Mouse (Mus musculus) heart, postnatal 0 days (tissue): ENCODE data around the gene Gm11595. TPM values are rescaled to one million over a fixed set of nuclear protein-coding genes. Genes with fewer than 3 reads are reported as not detected.
"Not testable (repeated sequence)": the region's sequence is repeated elsewhere in the genome, so short reads cannot be mapped to it uniquely, and the experiment has no call there.

Experiments
- ATAC-seq: fragments of 200-750 bp; cut with Nextera tagmentation; 2 replicates; pipeline ENCODE4 v1.8.0; 2017; ENCODE audit warnings: low read depth, moderate number of reproducible peaks, moderate library complexity; ENCODE audit not compliant: insufficient read depth
- DNase-seq: peaks from one replicate; pipeline ENCODE4 v3.0.0-alpha.2; 2016; ENCODE audit warnings: low spot score
- H3K27ac ChIP-seq: fragments of 300-500 bp; sonication (generic); 2 replicates; pipeline ENCODE4 v1.5.1; 2014; ENCODE audit warnings: low read depth, mild to moderate bottlenecking
- H3K27me3 ChIP-seq: fragments of 300-500 bp; sonication (generic); 2 replicates; pipeline ENCODE4 v1.6.1; 2014; ENCODE audit warnings: low read length, mixed read lengths; ENCODE audit not compliant: control insufficient read depth, insufficient read depth
- H3K36me3 ChIP-seq: fragments of 300-500 bp; sonication (generic); replicated peaks from 2 replicates; pipeline ENCODE4 v1.6.1; 2014; ENCODE audit warnings: low read length, mixed read lengths; ENCODE audit not compliant: control insufficient read depth, insufficient read depth
- H3K4me1 ChIP-seq: fragments of 300-500 bp; sonication (generic); 2 replicates; pipeline ENCODE4 v1.6.1; 2014; ENCODE audit warnings: antibody characterized with exemption; ENCODE audit not compliant: control insufficient read depth, insufficient read depth
- H3K4me2 ChIP-seq: fragments of 300-500 bp; sonication (generic); 2 replicates; pipeline ENCODE4 v1.6.1; 2014; ENCODE audit warnings: low read depth, mild to moderate bottlenecking, low read length, moderate library complexity
- H3K4me3 ChIP-seq: fragments of 300-500 bp; sonication (generic); 2 replicates; pipeline ENCODE4 v1.5.1; 2014; ENCODE audit warnings: low read depth, low read length
- H3K9ac ChIP-seq: fragments of 300-500 bp; sonication (generic); replicated peaks from 2 replicates; pipeline ENCODE4 v1.6.1; 2014; ENCODE audit warnings: low read depth, low read length, mixed read lengths
- H3K9me3 ChIP-seq: fragments of 300-500 bp; sonication (generic); replicated peaks from 2 replicates; pipeline ENCODE4 v1.6.1; 2016; ENCODE audit warnings: low read length; ENCODE audit not compliant: control insufficient read depth
- CTCF ChIP-seq: IDR thresholded peaks from 2 replicates; pipeline ENCODE4 v1.5.1; 2016; ENCODE audit warnings: antibody characterized with exemption, control low read depth, low read depth
- EP300 ChIP-seq: IDR thresholded peaks from 2 replicates; pipeline ENCODE4 v1.6.1; 2016; ENCODE audit warnings: antibody characterized with exemption, low read depth
- WGBS: fragments of 180-500 bp; shearing (Covaris S2); extraction: QIAGEN DNeasy Blood & Tissue Kit; methylation state at CpG from one replicate; pipeline ENCODE4 v1.1.7; 2014; 5-methylcytosine and 5-hydroxymethylcytosine counted together
- polyA plus RNA-seq: library from polyadenylated mRNA; unstranded; fragments of >200 nt; fragmentation: Nextera tagmentation; extraction: Ambion mirVana; gene quantifications from 2 replicates; pipeline ENCODE4 v1.2.1, GENCODE M21; 2015
- total RNA-seq: library from RNA; depleted of rRNA; stranded (reverse); fragments of >200 nt; gene quantifications from 2 replicates; pipeline ENCODE4 v1.2.3, GENCODE M21; 2014; ENCODE audit warnings: low replicate concordance; rRNA removed

The Gm11595 gene
- total RNA-seq (not detected in 2 replicates), polyA plus RNA-seq (not detected in 2 replicates)

DNA sequence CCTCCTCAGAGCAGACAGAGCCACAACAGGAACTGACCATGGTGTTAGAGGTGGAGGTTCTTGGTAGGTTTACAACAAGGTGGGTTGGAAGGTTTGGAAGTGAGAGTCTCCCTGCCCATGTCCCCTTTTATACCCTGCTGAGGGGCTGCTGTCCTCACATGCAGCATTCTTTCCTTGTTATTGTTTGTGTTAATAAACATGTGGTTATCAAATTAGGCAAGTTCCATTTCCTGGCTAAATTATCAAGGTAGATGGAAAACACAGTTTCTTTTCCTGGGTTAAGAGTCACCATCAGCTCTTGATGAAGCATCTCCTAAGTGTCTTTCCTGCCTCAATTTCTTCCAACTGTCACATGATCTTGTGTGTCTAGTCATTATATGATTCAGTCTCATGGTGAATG is at the start of gene Gm11595:
Gm11595 (minus strand) TSS at position 101 of the 400 bp plus-strand sequence.
- H3K9ac ChIP-seq, DNase-seq, H3K27ac ChIP-seq, H3K9me3 ChIP-seq, H3K4me3 ChIP-seq, H3K36me3 ChIP-seq, H3K4me2 ChIP-seq, H3K4me1 ChIP-seq, H3K27me3 ChIP-seq, ATAC-seq: not testable (repeated sequence)

DNA sequence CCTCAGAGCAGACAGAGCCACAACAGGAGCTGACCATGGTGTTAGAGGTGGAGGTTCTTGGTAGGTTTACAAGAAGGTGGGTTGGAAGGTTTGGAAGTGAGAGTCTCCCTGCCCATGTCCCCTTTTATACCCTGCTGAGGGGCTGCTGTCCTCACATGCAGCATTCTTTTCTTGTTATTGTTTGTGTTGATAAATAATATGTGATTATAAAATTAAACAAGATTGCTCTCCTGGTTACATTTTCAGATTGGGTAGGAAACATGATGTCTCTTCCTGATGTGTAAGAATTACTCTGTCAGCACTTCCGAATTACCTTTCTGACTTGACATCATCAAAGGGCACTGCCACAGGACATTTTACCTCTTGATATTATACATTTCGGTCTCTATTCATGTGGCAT is 42.9 kb upstream of the Gm11595 start, which contains the start of gene Gm11564:
Gm11564 (minus strand) TSS at position 101 of the 400 bp plus-strand sequence.
- H3K4me3 ChIP-seq, H3K36me3 ChIP-seq, H3K9me3 ChIP-seq, H3K4me2 ChIP-seq, H3K9ac ChIP-seq, ATAC-seq, H3K27me3 ChIP-seq, DNase-seq, H3K4me1 ChIP-seq, H3K27ac ChIP-seq: not testable (repeated sequence)
- WGBS: 69% methylated on average over 2 of the region's 2 CpGs

DNA sequence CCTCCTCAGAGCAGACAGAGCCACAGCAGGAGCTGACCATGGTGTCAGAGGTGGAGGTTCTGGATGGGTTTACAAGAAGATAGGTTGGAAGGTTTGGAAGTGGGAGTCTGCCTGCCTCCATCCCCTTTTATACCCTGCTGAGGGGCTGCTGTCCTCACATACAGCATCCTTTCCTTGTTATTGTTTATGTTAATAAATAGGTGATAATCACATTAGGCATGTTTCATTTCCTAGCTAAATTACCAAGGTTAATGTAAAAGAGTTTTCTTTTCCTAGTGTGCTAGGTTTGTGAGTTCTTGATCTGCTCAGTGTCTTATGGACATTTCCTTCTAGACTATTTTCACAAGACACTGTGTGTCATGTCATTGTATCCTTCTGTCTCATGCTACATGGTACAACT is 37.1 kb upstream of the Gm11595 start, which contains the start of gene Krtap4-13:
Krtap4-13 (minus strand) TSS at position 101 of the 400 bp plus-strand sequence.
- ATAC-seq, H3K9me3 ChIP-seq, H3K4me1 ChIP-seq, H3K36me3 ChIP-seq, H3K9ac ChIP-seq, H3K27me3 ChIP-seq, H3K27ac ChIP-seq, H3K4me3 ChIP-seq, H3K4me2 ChIP-seq, DNase-seq: not testable (repeated sequence)

DNA sequence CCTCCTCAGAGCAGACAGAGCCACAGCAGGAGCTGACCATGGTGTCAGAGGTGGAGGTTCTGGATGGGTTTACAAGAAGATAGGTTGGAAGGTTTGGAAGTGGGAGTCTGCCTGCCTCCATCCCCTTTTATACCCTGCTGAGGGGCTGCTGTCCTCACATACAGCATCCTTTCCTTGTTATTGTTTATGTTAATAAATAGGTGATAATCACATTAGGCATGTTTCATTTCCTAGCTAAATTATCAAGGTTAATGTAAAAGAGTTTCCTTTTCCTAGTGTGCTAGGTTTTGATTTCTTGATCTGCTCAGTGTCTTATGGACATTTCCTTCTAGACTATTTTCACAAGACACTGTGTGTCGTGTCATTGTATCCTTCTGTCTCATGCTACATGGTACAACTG is 31.6 kb upstream of the Gm11595 start, which contains the start of gene Gm11554:
Gm11554 (minus strand) TSS at position 101 of the 400 bp plus-strand sequence.
- not testable (repeated sequence) for H3K4me2 ChIP-seq, DNase-seq, H3K9ac ChIP-seq, H3K36me3 ChIP-seq, H3K4me1 ChIP-seq, H3K27ac ChIP-seq, H3K4me3 ChIP-seq, H3K9me3 ChIP-seq, H3K27me3 ChIP-seq, ATAC-seq
- no CpG with 5 or more reads among the region's 1 CpGs for WGBS

DNA sequence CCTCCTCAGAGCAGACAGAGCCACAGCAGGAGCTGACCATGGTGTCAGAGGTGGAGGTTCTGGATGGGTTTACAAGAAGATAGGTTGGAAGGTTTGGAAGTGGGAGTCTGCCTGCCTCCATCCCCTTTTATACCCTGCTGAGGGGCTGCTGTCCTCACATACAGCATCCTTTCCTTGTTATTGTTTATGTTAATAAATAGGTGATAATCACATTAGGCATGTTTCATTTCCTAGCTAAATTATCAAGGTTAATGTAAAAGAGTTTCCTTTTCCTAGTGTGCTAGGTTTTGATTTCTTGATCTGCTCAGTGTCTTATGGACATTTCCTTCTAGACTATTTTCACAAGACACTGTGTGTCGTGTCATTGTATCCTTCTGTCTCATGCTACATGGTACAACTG is 26.1 kb upstream of the Gm11595 start, which contains the start of gene Gm11569:
Gm11569 (minus strand) TSS at position 101 of the 400 bp plus-strand sequence.
- H3K9ac ChIP-seq, H3K4me3 ChIP-seq, H3K27me3 ChIP-seq, H3K27ac ChIP-seq, H3K4me1 ChIP-seq, ATAC-seq, DNase-seq, H3K9me3 ChIP-seq, H3K36me3 ChIP-seq, H3K4me2 ChIP-seq: not testable (repeated sequence)
- WGBS: no CpG with 5 or more reads among the region's 1 CpGs

DNA sequence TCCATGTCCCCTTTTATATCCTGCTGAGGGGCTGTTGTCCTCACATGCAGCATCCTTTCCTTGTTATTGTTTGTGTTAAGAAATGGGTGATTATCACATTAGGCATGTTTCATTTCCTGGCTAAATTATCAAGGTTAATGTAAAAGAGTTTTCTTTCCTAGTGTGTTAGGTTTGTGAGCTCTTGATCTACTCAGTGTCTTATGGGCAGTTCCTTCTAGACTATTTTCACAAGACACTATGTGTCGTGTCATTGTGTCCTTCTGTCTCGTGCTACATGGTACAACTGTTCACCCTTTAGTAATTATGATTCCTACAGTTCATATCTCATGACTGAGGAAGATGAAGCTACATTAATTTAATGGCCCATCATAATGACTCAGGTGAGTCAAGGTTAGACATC is 20.7 kb upstream of the Gm11595 start, which contains the start of gene Gm11596:
Gm11596 (minus strand) TSS at position 101 of the 400 bp plus-strand sequence.
- TF ChIP-seq EP300 (no peak), CTCF (no peak)
- WGBS: 60% methylated on average over 2 of the region's 2 CpGs
- no peaks in the 10 kb centered on the region for H3K4me1 ChIP-seq
- no peak for ATAC-seq
- H3K27me3 ChIP-seq: no peaks in the 10 kb centered on the region
- DNase-seq: no peak
- H3K4me2 ChIP-seq: no peak within 1 kb of the TSS
- no peak within 1 kb of the TSS for H3K27ac ChIP-seq
- no peak within 1 kb of the TSS for H3K4me3 ChIP-seq
- H3K36me3 ChIP-seq: no peaks in the 10 kb centered on the region
- no peak within 1 kb of the TSS for H3K9ac ChIP-seq
- H3K9me3 ChIP-seq: no peaks in the 10 kb centered on the region

DNA sequence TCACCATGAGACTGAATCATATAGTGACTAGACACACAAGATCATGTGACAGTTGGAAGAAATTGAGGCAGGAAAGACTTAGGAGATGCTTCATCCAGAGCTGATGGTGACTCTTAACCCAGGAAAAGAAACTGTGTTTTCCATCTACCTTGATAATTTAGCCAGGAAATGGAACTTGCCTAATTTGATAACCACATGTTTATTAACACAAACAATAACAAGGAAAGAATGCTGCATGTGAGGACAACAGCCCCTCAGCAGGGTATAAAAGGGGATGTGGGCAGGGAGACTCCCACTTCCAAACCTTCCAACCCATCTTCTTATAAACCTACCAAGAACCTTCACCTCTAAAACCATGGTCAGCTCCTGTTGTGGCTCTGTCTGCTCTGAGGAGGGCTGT is 12.2 kb upstream of the Gm11595 start, which contains the start of gene Krtap4-9:
Krtap4-9 (plus strand) TSS at position 301 of the 400 bp plus-strand sequence.
- H3K4me3 ChIP-seq, H3K4me2 ChIP-seq, H3K9ac ChIP-seq, H3K36me3 ChIP-seq, H3K27me3 ChIP-seq, ATAC-seq, H3K4me1 ChIP-seq, H3K27ac ChIP-seq, H3K9me3 ChIP-seq, DNase-seq: not testable (repeated sequence)
